Mouse (Mus musculus): Measurements from ENCODE around the gene Pml. TPM values are rescaled to one million over a fixed set of nuclear protein-coding genes. Genes with fewer than 3 reads are reported as not detected.

Gene Pml
- 198 and 200 TPM in 2 replicates for polyA plus RNA-seq (2011; ENCODE audit: insufficient read depth, insufficient read length, low read depth, missing spikeins)

- H3K4me1 ChIP-seq (ENCODE audit: control insufficient read depth, insufficient read depth, low read length): no peaks in the 10 kb centered on the region
- no peaks in the 10 kb centered on the region for H3K9me3 ChIP-seq (replicated peaks; ENCODE audit: control insufficient read depth, insufficient read depth, low read length, poor library complexity, severe bottlenecking)
- TF ChIP-seq CTCF (IDR thresholded peaks at IDR 0.05; ENCODE audit: low read depth, low read length) (peak; percentile 1), POLR2A (IDR thresholded peaks at IDR 0.05; ENCODE audit: insufficient read depth, low read length) (peak; percentile 18), EP300 (IDR thresholded peaks at IDR 0.05; ENCODE audit: insufficient read depth, low read depth, low read length) (0 out of 2 replicates have a peak, but pooled peaks have one; percentile 65)
- peak within 1 kb of the TSS; percentile 84 for H3K4me3 ChIP-seq (ENCODE audit: low read depth, low read length)
- peaks cover 14% of the 10 kb centered on the region for H3K36me3 ChIP-seq (ENCODE audit: control insufficient read depth, insufficient read depth, low read length, poor library complexity, severe bottlenecking)
- H3K27me3 ChIP-seq (ENCODE audit: control insufficient read depth, insufficient read depth, low read length, poor library complexity, severe bottlenecking): no peaks in the 10 kb centered on the region
- peak within 1 kb of the TSS; percentile 96 for H3K27ac ChIP-seq (ENCODE audit: insufficient read depth, low read length)
- H3K9ac ChIP-seq (ENCODE audit: low read depth, poor library complexity, severe bottlenecking): peak within 1 kb of the TSS; percentile 89
Observed at GRCm38 (mm10) chr9:58249592-58250192, at the start of gene Pml. TSS of gene Pml (minus strand) at chr9:58249786.

- no peak overlapping the region for H3K27ac ChIP-seq (ENCODE audit: insufficient read depth, low read length)
Observed at GRCm38 (mm10) chr9:58297961-58298477, 48.4 kb upstream of the Pml start.

GRCm38 (mm10) chr9:58297065-58297464, 47.5 kb upstream of the Pml start:
- Histone ChIP-seq H3K27ac (ENCODE audit: insufficient read depth, low read length) (no peak overlapping the region), H3K9ac (ENCODE audit: low read depth, poor library complexity, severe bottlenecking) (no peak overlapping the region), H3K27me3 (ENCODE audit: control insufficient read depth, insufficient read depth, low read length, poor library complexity, severe bottlenecking) (no peaks in the 10 kb centered on the region), H3K4me1 (ENCODE audit: control insufficient read depth, insufficient read depth, low read length) (peaks cover 5% of the 10 kb centered on the region), H3K4me3 (ENCODE audit: low read depth, low read length) (no peak overlapping the region), H3K36me3 (ENCODE audit: control insufficient read depth, insufficient read depth, low read length, poor library complexity, severe bottlenecking) (no peaks in the 10 kb centered on the region), H3K9me3 (replicated peaks; ENCODE audit: control insufficient read depth, insufficient read depth, low read length, poor library complexity, severe bottlenecking) (no peaks in the 10 kb centered on the region)
- TF ChIP-seq CTCF (IDR thresholded peaks at IDR 0.05; ENCODE audit: low read depth, low read length): no peak
- TF ChIP-seq EP300 (IDR thresholded peaks at IDR 0.05; ENCODE audit: insufficient read depth, low read depth, low read length): no peak
- no peak for TF ChIP-seq POLR2A (IDR thresholded peaks at IDR 0.05; ENCODE audit: insufficient read depth, low read length)

More at GRCm38 (mm10) chr9:58297961-58298477, 48.4 kb upstream of the Pml start:
- H3K9ac ChIP-seq (ENCODE audit: low read depth, poor library complexity, severe bottlenecking): no peak overlapping the region
- no peaks in the 10 kb centered on the region for H3K9me3 ChIP-seq (replicated peaks; ENCODE audit: control insufficient read depth, insufficient read depth, low read length, poor library complexity, severe bottlenecking)
- no peaks in the 10 kb centered on the region for H3K36me3 ChIP-seq (ENCODE audit: control insufficient read depth, insufficient read depth, low read length, poor library complexity, severe bottlenecking)
- H3K4me1 ChIP-seq (ENCODE audit: control insufficient read depth, insufficient read depth, low read length): peaks cover 5% of the 10 kb centered on the region
- TF ChIP-seq POLR2A (IDR thresholded peaks at IDR 0.05; ENCODE audit: insufficient read depth, low read length): no peak
- TF ChIP-seq CTCF (IDR thresholded peaks at IDR 0.05; ENCODE audit: low read depth, low read length): no peak
- no peak for TF ChIP-seq EP300 (IDR thresholded peaks at IDR 0.05; ENCODE audit: insufficient read depth, low read depth, low read length)
- no peaks in the 10 kb centered on the region for H3K27me3 ChIP-seq (ENCODE audit: control insufficient read depth, insufficient read depth, low read length, poor library complexity, severe bottlenecking)
- no peak overlapping the region for H3K4me3 ChIP-seq (ENCODE audit: low read depth, low read length)

- Histone ChIP-seq H3K36me3 (ENCODE audit: control insufficient read depth, insufficient read depth, low read length, poor library complexity, severe bottlenecking) (no peaks in the 10 kb centered on the region), H3K4me1 (ENCODE audit: control insufficient read depth, insufficient read depth, low read length) (peaks cover 5% of the 10 kb centered on the region), H3K27ac (ENCODE audit: insufficient read depth, low read length) (peak overlapping the region; percentile 3; the same call in 1 of the 2 replicates), H3K9ac (ENCODE audit: low read depth, poor library complexity, severe bottlenecking) (no peak overlapping the region), H3K4me3 (ENCODE audit: low read depth, low read length) (no peak overlapping the region), H3K27me3 (ENCODE audit: control insufficient read depth, insufficient read depth, low read length, poor library complexity, severe bottlenecking) (no peaks in the 10 kb centered on the region), H3K9me3 (replicated peaks; ENCODE audit: control insufficient read depth, insufficient read depth, low read length, poor library complexity, severe bottlenecking) (no peaks in the 10 kb centered on the region)
- TF ChIP-seq CTCF (IDR thresholded peaks at IDR 0.05; ENCODE audit: low read depth, low read length) (no peak), EP300 (IDR thresholded peaks at IDR 0.05; ENCODE audit: insufficient read depth, low read depth, low read length) (no peak), POLR2A (IDR thresholded peaks at IDR 0.05; ENCODE audit: insufficient read depth, low read length) (no peak)
Observed at GRCm38 (mm10) chr9:58295766-58296361, 46.3 kb upstream of the Pml start.

GRCm38 (mm10) chr9:58295345-58295744, 45.8 kb upstream of the Pml start:
- Histone ChIP-seq H3K4me3 (ENCODE audit: low read depth, low read length) (no peak overlapping the region), H3K27ac (ENCODE audit: insufficient read depth, low read length) (0 out of 2 replicates have a peak overlapping the region, but pooled peaks have one; percentile 2), H3K9me3 (replicated peaks; ENCODE audit: control insufficient read depth, insufficient read depth, low read length, poor library complexity, severe bottlenecking) (no peaks in the 10 kb centered on the region), H3K9ac (ENCODE audit: low read depth, poor library complexity, severe bottlenecking) (no peak overlapping the region), H3K4me1 (ENCODE audit: control insufficient read depth, insufficient read depth, low read length) (peaks cover 5% of the 10 kb centered on the region), H3K36me3 (ENCODE audit: control insufficient read depth, insufficient read depth, low read length, poor library complexity, severe bottlenecking) (no peaks in the 10 kb centered on the region), H3K27me3 (ENCODE audit: control insufficient read depth, insufficient read depth, low read length, poor library complexity, severe bottlenecking) (no peaks in the 10 kb centered on the region)
- TF ChIP-seq EP300 (IDR thresholded peaks at IDR 0.05; ENCODE audit: insufficient read depth, low read depth, low read length) (no peak), POLR2A (IDR thresholded peaks at IDR 0.05; ENCODE audit: insufficient read depth, low read length) (no peak), CTCF (IDR thresholded peaks at IDR 0.05; ENCODE audit: low read depth, low read length) (no peak)

GRCm38 (mm10) chr9:58294527-58294926, 44.9 kb upstream of the Pml start:
- no peak overlapping the region for H3K4me3 ChIP-seq (ENCODE audit: low read depth, low read length)
- no peaks in the 10 kb centered on the region for H3K36me3 ChIP-seq (ENCODE audit: control insufficient read depth, insufficient read depth, low read length, poor library complexity, severe bottlenecking)
- no peaks in the 10 kb centered on the region for H3K27me3 ChIP-seq (ENCODE audit: control insufficient read depth, insufficient read depth, low read length, poor library complexity, severe bottlenecking)
- peaks cover 5% of the 10 kb centered on the region for H3K4me1 ChIP-seq (ENCODE audit: control insufficient read depth, insufficient read depth, low read length)
- H3K9ac ChIP-seq (ENCODE audit: low read depth, poor library complexity, severe bottlenecking): no peak overlapping the region
- H3K27ac ChIP-seq (ENCODE audit: insufficient read depth, low read length): no peak overlapping the region
- TF ChIP-seq EP300 (IDR thresholded peaks at IDR 0.05; ENCODE audit: insufficient read depth, low read depth, low read length) (no peak), POLR2A (IDR thresholded peaks at IDR 0.05; ENCODE audit: insufficient read depth, low read length) (no peak), CTCF (IDR thresholded peaks at IDR 0.05; ENCODE audit: low read depth, low read length) (no peak)
- H3K9me3 ChIP-seq (replicated peaks; ENCODE audit: control insufficient read depth, insufficient read depth, low read length, poor library complexity, severe bottlenecking): no peaks in the 10 kb centered on the region

All from ES-Bruce4 (cell line).